Mouse (Mus musculus) heart, embryonic 15.5 days (tissue): ENCODE measurements at regions not wholly inside any gene's neighbourhood (a gene's known extent, or its start where the extent isn't known, plus 50 kb on each side); places are given as distances from the start of the nearest gene placed in this dataset.

ENCODE experiments used
- ATAC-seq: fragments of 200-750 bp; cut with Nextera tagmentation; replicated peaks from 2 replicates; pipeline ENCODE4 v1.8.0; 2017; ENCODE audit warnings: low read depth, moderate TSS enrichment; ENCODE audit not compliant: insufficient number of reproducible peaks, insufficient read depth, low FRiP score
- H3K27ac ChIP-seq: fragments of 300-500 bp; sonication (generic); 2 replicates; pipeline ENCODE4 v1.5.1; 2015; ENCODE audit warnings: mild to moderate bottlenecking, inconsistent platforms
- H3K27me3 ChIP-seq: fragments of 300-500 bp; sonication (generic); 2 replicates; pipeline ENCODE4 v1.6.1; 2015; ENCODE audit warnings: inconsistent platforms
- H3K36me3 ChIP-seq: fragments of 300-500 bp; sonication (generic); 2 replicates; pipeline ENCODE4 v1.6.1; 2015; ENCODE audit warnings: mild to moderate bottlenecking, inconsistent platforms
- H3K4me1 ChIP-seq: fragments of 300-500 bp; sonication (generic); replicated peaks from 2 replicates; pipeline ENCODE4 v1.6.1; 2015; ENCODE audit warnings: inconsistent platforms
- H3K4me2 ChIP-seq: fragments of 300-500 bp; sonication (generic); 2 replicates; pipeline ENCODE4 v1.6.1; 2015; ENCODE audit warnings: inconsistent platforms, mild to moderate bottlenecking, moderate library complexity
- H3K4me3 ChIP-seq: fragments of 300-500 bp; sonication (generic); 2 replicates; pipeline ENCODE4 v1.5.1; 2015; ENCODE audit warnings: mild to moderate bottlenecking, inconsistent platforms
- H3K9ac ChIP-seq: fragments of 300-500 bp; sonication (generic); 2 replicates; pipeline ENCODE4 v1.6.1; 2015; ENCODE audit warnings: mild to moderate bottlenecking, inconsistent platforms
- H3K9me3 ChIP-seq: fragments of 300-500 bp; sonication (generic); replicated peaks from 2 replicates; pipeline ENCODE4 v1.6.1; 2016; ENCODE audit warnings: inconsistent platforms
- WGBS: fragments of 180-500 bp; shearing (Covaris S2); methylation state at CpG from one replicate; pipeline ENCODE4 v1.1.7; 2015; ENCODE audit warnings: mixed read lengths; 5-methylcytosine and 5-hydroxymethylcytosine counted together

- H3K4me3 ChIP-seq: no peak overlapping the region
- ATAC-seq: no peak
- no peaks in the 10 kb centered on the region for H3K27me3 ChIP-seq
- H3K4me2 ChIP-seq: no peak overlapping the region
- H3K4me1 ChIP-seq: no peaks in the 10 kb centered on the region
- no peaks in the 10 kb centered on the region for H3K9me3 ChIP-seq
- H3K27ac ChIP-seq: no peak overlapping the region
- H3K36me3 ChIP-seq: no peaks in the 10 kb centered on the region
- no peak overlapping the region for H3K9ac ChIP-seq
- WGBS: 75% methylated on average over 3 of the region's 3 CpGs
Observed at GRCm38 (mm10) chr5:46674810-46675502, 817.5 kb upstream of the Lcorl start.

- Histone ChIP-seq H3K4me1 (no peaks in the 10 kb centered on the region), H3K4me2 (no peak overlapping the region), H3K27me3 (no peaks in the 10 kb centered on the region), H3K9ac (no peak overlapping the region), H3K4me3 (no peak overlapping the region), H3K36me3 (no peaks in the 10 kb centered on the region), H3K9me3 (no peaks in the 10 kb centered on the region), H3K27ac (no peak overlapping the region)
- WGBS: 43% methylated on average over 1 of the region's 1 CpGs
- ATAC-seq: no peak
Observed at GRCm38 (mm10) chr5:46673413-46673812, 816.0 kb upstream of the Lcorl start.

- H3K36me3 ChIP-seq: no peaks in the 10 kb centered on the region
- ATAC-seq: no peak
Observed at GRCm38 (mm10) chr5:46670484-46670883, 813.1 kb upstream of the Lcorl start.

GRCm38 (mm10) chr5:46666250-46666649 is 808.8 kb upstream of the Lcorl start:
- Histone ChIP-seq H3K9me3 (no peaks in the 10 kb centered on the region), H3K4me1 (no peaks in the 10 kb centered on the region), H3K4me3 (no peak overlapping the region), H3K4me2 (no peak overlapping the region), H3K9ac (no peak overlapping the region), H3K36me3 (no peaks in the 10 kb centered on the region), H3K27me3 (no peaks in the 10 kb centered on the region), H3K27ac (no peak overlapping the region)
- no peak for ATAC-seq
- 23% methylated on average over 3 of the region's 3 CpGs for WGBS

More at GRCm38 (mm10) chr5:46670484-46670883, 813.1 kb upstream of the Lcorl start:
- Histone ChIP-seq H3K27me3 (no peaks in the 10 kb centered on the region), H3K4me2 (no peak overlapping the region), H3K9me3 (no peaks in the 10 kb centered on the region), H3K4me1 (no peaks in the 10 kb centered on the region), H3K27ac (no peak overlapping the region), H3K9ac (no peak overlapping the region), H3K4me3 (no peak overlapping the region)
- WGBS: 69% methylated on average over 2 of the region's 2 CpGs

- Histone ChIP-seq H3K9ac (no peak overlapping the region), H3K4me2 (no peak overlapping the region), H3K4me1 (no peaks in the 10 kb centered on the region), H3K9me3 (no peaks in the 10 kb centered on the region), H3K27ac (no peak overlapping the region), H3K27me3 (no peaks in the 10 kb centered on the region), H3K36me3 (no peaks in the 10 kb centered on the region), H3K4me3 (no peak overlapping the region)
- no peak for ATAC-seq
Observed at GRCm38 (mm10) chr5:46657065-46657464, 799.6 kb upstream of the Lcorl start.

- Histone ChIP-seq H3K4me1 (no peaks in the 10 kb centered on the region), H3K4me2 (no peak overlapping the region), H3K4me3 (no peak overlapping the region), H3K9me3 (no peaks in the 10 kb centered on the region), H3K36me3 (no peaks in the 10 kb centered on the region), H3K9ac (no peak overlapping the region), H3K27me3 (no peaks in the 10 kb centered on the region), H3K27ac (no peak overlapping the region)
- 98% methylated on average over 1 of the region's 1 CpGs for WGBS
- ATAC-seq: no peak
Observed at GRCm38 (mm10) chr5:46654189-46654588, 796.8 kb upstream of the Lcorl start.

- Histone ChIP-seq H3K4me2 (no peak overlapping the region), H3K27ac (no peak overlapping the region), H3K9ac (no peak overlapping the region), H3K4me1 (no peaks in the 10 kb centered on the region), H3K9me3 (no peaks in the 10 kb centered on the region), H3K36me3 (no peaks in the 10 kb centered on the region), H3K4me3 (no peak overlapping the region), H3K27me3 (no peaks in the 10 kb centered on the region)
- 72% methylated on average over 2 of the region's 2 CpGs for WGBS
- no peak for ATAC-seq
Observed at GRCm38 (mm10) chr5:46643009-46643408, 785.6 kb upstream of the Lcorl start.

- Histone ChIP-seq H3K9ac (no peak overlapping the region), H3K4me2 (no peak overlapping the region), H3K4me3 (no peak overlapping the region), H3K36me3 (no peaks in the 10 kb centered on the region), H3K4me1 (no peaks in the 10 kb centered on the region), H3K27ac (no peak overlapping the region), H3K9me3 (no peaks in the 10 kb centered on the region), H3K27me3 (no peaks in the 10 kb centered on the region)
- ATAC-seq: no peak
Observed at GRCm38 (mm10) chr5:46635116-46635668, 777.8 kb upstream of the Lcorl start.
